Mouse (Mus musculus): ENCODE results near the gene Degs2. TPM values are rescaled to one million over a fixed set of nuclear protein-coding genes. Genes with fewer than 3 reads are reported as not detected.

Gene Degs2
- not detected for total RNA-seq (2023)

DNA sequence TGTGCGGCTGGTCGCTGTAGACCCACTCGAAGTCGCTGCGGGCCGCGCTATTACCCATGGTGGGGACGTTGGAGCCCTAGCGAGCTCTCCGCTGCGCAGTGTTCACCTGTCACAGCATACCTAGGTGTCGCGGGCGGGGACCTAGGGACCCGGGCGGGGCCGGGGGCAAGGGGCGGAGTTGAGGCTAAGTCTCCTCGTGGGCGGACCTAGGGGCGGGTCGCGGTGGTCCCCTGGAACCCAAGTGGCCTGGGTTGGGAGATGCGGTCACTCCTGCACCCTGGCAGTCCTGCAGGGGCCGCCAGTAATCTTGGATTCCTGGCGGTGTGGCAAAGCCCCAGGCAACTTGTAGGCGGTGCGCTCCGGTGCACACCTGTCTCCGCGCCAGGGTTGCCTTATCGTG lies at the start of gene Degs2:
Degs2 (minus strand) TSS at position 131 of the 400 bp plus-strand sequence.

Other genes starting within 250 kb of the Degs2 start
- gene Evl, start 147.6 kb downstream of the Degs2 start, total RNA-seq (2023): 10 to 100 TPM; 45.3 to 48.7 TPM
- 10 to 100 TPM; 58.4 to 60.3 TPM for gene Yy1, start 90.7 kb upstream of the Degs2 start, total RNA-seq (2023)
- 1 to 10 TPM; 2.7 to 3.9 TPM for gene Slc25a29, start 133.6 kb upstream of the Degs2 start, total RNA-seq (2023)
- 1 to 10 TPM in 1 of 2 experiments, under 1 TPM in 1; 0.85 to 3.6 TPM for gene Slc25a47, start 133.7 kb upstream of the Degs2 start, total RNA-seq (2023)
- gene Wdr25, start 191.3 kb upstream of the Degs2 start, total RNA-seq (2023): 1 to 10 TPM; 2.7 to 7.2 TPM
- gene Wars, start 191.9 kb upstream of the Degs2 start, total RNA-seq (2023): 10 to 100 TPM; 22.6 to 25.6 TPM

All from neutrophil, adult 83 days (primary cell).